Mouse (Mus musculus) G1E (cell line): Measurements from ENCODE around the gene Anxa11. TPM values are rescaled to one million over a fixed set of nuclear protein-coding genes. Genes with fewer than 3 reads are reported as not detected.

Experiments used
- ATAC-seq: 2 replicates; pipeline ENCODE4 v1.8.0; 2016; ENCODE audit warnings: mild to moderate bottlenecking; ENCODE audit not compliant: insufficient number of reproducible peaks, poor library complexity, low FRiP score, severe bottlenecking; ENCODE audit errors: extremely low read depth
- DNase-seq: peaks from one replicate; pipeline ENCODE4 v3.0.0; 2012; ENCODE audit warnings: low spot score
- H3K27me3 ChIP-seq: 2 replicates; pipeline ENCODE4 v1.6.1; 2012; ENCODE audit warnings: mild to moderate bottlenecking, low read length, inconsistent platforms; ENCODE audit not compliant: insufficient read depth
- H3K36me3 ChIP-seq: replicated peaks from 2 replicates; pipeline ENCODE3; 2012; ENCODE audit warnings: mild to moderate bottlenecking, inconsistent platforms
- H3K4me1 ChIP-seq: 2 replicates; pipeline ENCODE4 v1.6.1; 2012; ENCODE audit warnings: low read depth, low read length, inconsistent platforms, mixed read lengths; ENCODE audit not compliant: insufficient read depth
- H3K4me3 ChIP-seq: 2 replicates; pipeline ENCODE4 v1.5.1; 2012; ENCODE audit warnings: low read depth, mild to moderate bottlenecking, inconsistent platforms, low read length, moderate library complexity, mixed read lengths
- H3K9me3 ChIP-seq: replicated peaks from 2 replicates; pipeline ENCODE4 v1.6.1; 2012; ENCODE audit warnings: inconsistent platforms
- CTCF ChIP-seq: IDR thresholded peaks from 2 replicates; pipeline ENCODE4 v1.5.1; 2012; ENCODE audit warnings: low read depth, low read length, inconsistent platforms, mixed read lengths
- GATA1 ChIP-seq: IDR thresholded peaks from 2 replicates; pipeline ENCODE4 v1.6.1; 2012; ENCODE audit warnings: borderline replicate concordance, low read length, inconsistent platforms, mixed read lengths
- GATA2 ChIP-seq: IDR thresholded peaks from 2 replicates; pipeline ENCODE4 v1.6.1; 2012; ENCODE audit warnings: low read depth, low read length, inconsistent platforms, borderline replicate concordance
- POLR2AphosphoS5 ChIP-seq: IDR thresholded peaks from 2 replicates; pipeline ENCODE4 v1.6.1; 2012; ENCODE audit warnings: low read depth, low read length, inconsistent platforms; ENCODE audit not compliant: insufficient replicate concordance
- TAL1 ChIP-seq: conservative IDR thresholded peaks from 2 replicates; pipeline ENCODE4 v1.6.1; 2012; ENCODE audit warnings: low read depth, low read length, inconsistent platforms, mixed read lengths
- polyA plus RNA-seq: library from polyadenylated mRNA; stranded (reverse); fragments of >175 nt; gene quantifications from 2 replicates; pipeline ENCODE4 v1.2.3, GENCODE M21; 2012
- total RNA-seq, 2 experiments: library from RNA; stranded (forward) in 1 of 2; stranded (reverse) in 1 of 2; fragments of 200-1000 nt in 1 of 2; fragments of >200 nt in 1 of 2; fragmentation: Nextera tagmentation in 1 of 2; gene quantifications; 2 replicates each; pipeline ENCODE4 v1.2.3; 2014 to 2017

The Anxa11 gene
- total and polyA plus RNA-seq, 3 experiments: 4.5 to 51.5 (median 24.7) TPM

GRCm38 (mm10) chr14:25861771-25862530 is 20.0 kb downstream of the Anxa11 start:
- Histone ChIP-seq H3K27me3 (no peaks in the 10 kb centered on the region), H3K36me3 (no peaks in the 10 kb centered on the region), H3K9me3 (no peaks in the 10 kb centered on the region), H3K4me1 (peaks cover 20% of the 10 kb centered on the region), H3K4me3 (no peak overlapping the region)
- ATAC-seq: no peak; the same call in 1 of the 2 replicates
- no peak for DNase-seq
- no peak for TF ChIP-seq CTCF
- no peak for TF ChIP-seq POLR2AphosphoS5
- no peak for TF ChIP-seq TAL1
- TF ChIP-seq GATA1: no peak
- no peak for TF ChIP-seq GATA2

GRCm38 (mm10) chr14:25863721-25864120 is 21.8 kb downstream of the Anxa11 start:
- no peak for DNase-seq

GRCm38 (mm10) chr14:25865251-25865650 is 23.3 kb downstream of the Anxa11 start:
- H3K4me1 ChIP-seq: 0 out of 2 replicates have a peak, but pooled peaks cover 9% of the 10 kb centered on the region
- TF ChIP-seq CTCF (no peak), GATA1 (no peak), GATA2 (no peak), TAL1 (no peak), POLR2AphosphoS5 (no peak)

More at GRCm38 (mm10) chr14:25863721-25864120, 21.8 kb downstream of the Anxa11 start:
- Histone ChIP-seq H3K4me3 (no peak overlapping the region), H3K4me1 (peaks cover 4% of the 10 kb centered on the region; the same call in 1 of the 2 replicates), H3K9me3 (no peaks in the 10 kb centered on the region), H3K27me3 (no peaks in the 10 kb centered on the region), H3K36me3 (no peaks in the 10 kb centered on the region)
- no peak for ATAC-seq
- TF ChIP-seq POLR2AphosphoS5 (no peak), GATA1 (no peak), CTCF (no peak), TAL1 (no peak), GATA2 (no peak)

GRCm38 (mm10) chr14:25866384-25866783 is 24.4 kb downstream of the Anxa11 start:
- Histone ChIP-seq H3K9me3 (no peaks in the 10 kb centered on the region), H3K36me3 (peaks cover 17% of the 10 kb centered on the region), H3K4me1 (0 out of 2 replicates have a peak, but pooled peaks cover 9% of the 10 kb centered on the region), H3K27me3 (no peaks in the 10 kb centered on the region), H3K4me3 (no peak overlapping the region)
- no peak for DNase-seq
- no peak for TF ChIP-seq GATA1
- no peak for TF ChIP-seq CTCF
- TF ChIP-seq TAL1: no peak
- no peak for TF ChIP-seq GATA2
- TF ChIP-seq POLR2AphosphoS5: no peak
- no peak for ATAC-seq

More at GRCm38 (mm10) chr14:25865251-25865650, 23.3 kb downstream of the Anxa11 start:
- no peaks in the 10 kb centered on the region for H3K9me3 ChIP-seq
- H3K27me3 ChIP-seq: no peaks in the 10 kb centered on the region
- no peak for DNase-seq
- peaks cover 11% of the 10 kb centered on the region for H3K36me3 ChIP-seq
- H3K4me3 ChIP-seq: no peak overlapping the region
- ATAC-seq: no peak

GRCm38 (mm10) chr14:25866832-25867231 is 24.9 kb downstream of the Anxa11 start:
- Histone ChIP-seq H3K36me3 (peaks cover 17% of the 10 kb centered on the region), H3K27me3 (no peaks in the 10 kb centered on the region), H3K4me3 (no peak overlapping the region), H3K4me1 (0 out of 2 replicates have a peak, but pooled peaks cover 8% of the 10 kb centered on the region), H3K9me3 (no peaks in the 10 kb centered on the region)
- DNase-seq (no peak), ATAC-seq (no peak)
- TF ChIP-seq TAL1: no peak
- no peak for TF ChIP-seq GATA2
- no peak for TF ChIP-seq GATA1
- no peak for TF ChIP-seq POLR2AphosphoS5
- TF ChIP-seq CTCF: no peak

- TF ChIP-seq GATA2: no peak
- TF ChIP-seq GATA1: no peak
- no peak for TF ChIP-seq CTCF
- no peak for TF ChIP-seq POLR2AphosphoS5
- TF ChIP-seq TAL1: no peak
- Histone ChIP-seq H3K4me1 (0 out of 2 replicates have a peak, but pooled peaks cover 5% of the 10 kb centered on the region), H3K27me3 (no peaks in the 10 kb centered on the region), H3K9me3 (no peaks in the 10 kb centered on the region), H3K4me3 (no peak overlapping the region), H3K36me3 (peaks cover 26% of the 10 kb centered on the region)
- ATAC-seq (no peak), DNase-seq (no peak)
Measured at GRCm38 (mm10) chr14:25867834-25868233, 25.9 kb downstream of the Anxa11 start.
